Mouse (Mus musculus) midbrain, embryonic 14.5 days (tissue): ENCODE measurements around the gene Noct. TPM values are rescaled to one million over a fixed set of nuclear protein-coding genes. Genes with fewer than 3 reads are reported as not detected.

Experiments
- ATAC-seq: fragments of 200-750 bp; cut with Nextera tagmentation; 2 replicates; pipeline ENCODE4 v1.8.0; 2017; ENCODE audit warnings: moderate number of reproducible peaks, moderate library complexity; ENCODE audit not compliant: low FRiP score, low TSS enrichment
- DNase-seq: peaks from one replicate; pipeline ENCODE4 v3.0.0-alpha.2; 2015
- H3K27ac ChIP-seq: fragments of 300-500 bp; sonication (generic); replicated peaks from 2 replicates; pipeline ENCODE4 v1.5.1; 2014; ENCODE audit warnings: mild to moderate bottlenecking, low read depth, low read length, moderate library complexity
- H3K27me3 ChIP-seq: fragments of 300-500 bp; sonication (generic); 2 replicates; pipeline ENCODE4 v1.6.1; 2014; ENCODE audit warnings: low read length, control low read depth, mixed read lengths; ENCODE audit not compliant: control insufficient read depth, insufficient read depth
- H3K36me3 ChIP-seq: fragments of 300-500 bp; sonication (generic); 2 replicates; pipeline ENCODE4 v1.6.1; 2014; ENCODE audit warnings: low read length, control low read depth; ENCODE audit not compliant: control insufficient read depth, insufficient read depth
- H3K4me1 ChIP-seq: fragments of 300-500 bp; sonication (generic); 2 replicates; pipeline ENCODE4 v1.6.1; 2014; ENCODE audit warnings: mild to moderate bottlenecking, antibody characterized with exemption, low read length, control low read depth; ENCODE audit not compliant: control insufficient read depth, insufficient read depth
- H3K4me2 ChIP-seq: fragments of 300-500 bp; sonication (generic); 2 replicates; pipeline ENCODE4 v1.6.1; 2014; ENCODE audit warnings: mild to moderate bottlenecking, low read length, moderate library complexity
- H3K4me3 ChIP-seq: fragments of 300-500 bp; sonication (generic); replicated peaks from 2 replicates; pipeline ENCODE4 v1.5.1; 2014; ENCODE audit warnings: low read depth, low read length
- H3K9ac ChIP-seq: fragments of 300-500 bp; sonication (generic); replicated peaks from 2 replicates; pipeline ENCODE4 v1.6.1; 2014; ENCODE audit warnings: mild to moderate bottlenecking, low read length, moderate library complexity
- H3K9me3 ChIP-seq: fragments of 300-500 bp; sonication (generic); 2 replicates; pipeline ENCODE4 v1.6.1; 2016; ENCODE audit warnings: low read length, control low read depth, mixed read lengths; ENCODE audit not compliant: control insufficient read depth
- WGBS: fragments of 180-500 bp; shearing (Covaris S2); extraction: QIAGEN DNeasy Blood & Tissue Kit; methylation state at CpG from one replicate; pipeline ENCODE4 v1.1.7; 2014; 5-methylcytosine and 5-hydroxymethylcytosine counted together
- polyA plus RNA-seq: library from polyadenylated mRNA; unstranded; fragments of >200 nt; fragmentation: Nextera tagmentation; extraction: Ambion mirVana; gene quantifications from 2 replicates; pipeline ENCODE4 v1.2.1, GENCODE M21; 2014

Gene Noct
- polyA plus RNA-seq, 1 experiment from 2014 or later, result 31.7 TPM

DNA sequence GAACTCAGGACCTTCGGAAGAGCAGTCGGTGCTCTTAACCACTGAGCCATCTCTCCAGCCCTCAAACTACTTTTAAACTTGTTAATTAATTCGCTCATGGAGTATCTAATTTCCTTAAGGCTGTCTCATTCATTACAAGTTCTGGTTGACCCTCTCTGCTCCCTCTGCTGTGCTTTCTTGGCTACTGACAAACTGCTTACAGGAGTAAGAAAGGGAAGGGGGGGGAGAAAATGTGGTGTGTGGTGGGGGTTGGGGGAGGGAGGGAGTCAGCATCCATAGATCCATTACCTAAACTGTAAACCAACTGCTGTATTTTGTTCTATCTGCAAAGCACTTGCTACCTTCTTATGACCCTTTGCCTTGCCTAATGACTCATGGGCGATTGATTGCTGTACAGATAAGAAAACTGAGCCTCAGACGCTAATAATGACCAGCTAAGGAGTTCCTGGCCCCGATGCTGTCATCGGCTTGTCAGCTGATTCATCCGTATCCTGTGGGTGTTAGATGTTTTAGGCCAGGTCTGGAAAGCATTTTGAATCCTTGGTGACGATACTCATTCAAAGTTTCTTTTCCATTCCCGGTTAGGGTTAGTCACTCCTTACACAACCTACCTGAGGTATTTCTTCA, 1.3 kb upstream of the Noct start:
- no peak overlapping the region for H3K9ac ChIP-seq
- no peak overlapping the region for H3K4me3 ChIP-seq
- H3K4me2 ChIP-seq, result no peak overlapping the region
- H3K36me3 ChIP-seq, result no peaks in the 10 kb centered on the region
- no peaks in the 10 kb centered on the region for H3K9me3 ChIP-seq
- WGBS, result 73% methylated on average over 10 of the region's 10 CpGs
- H3K4me1 ChIP-seq, result peaks cover 15% of the 10 kb centered on the region
- no peak overlapping the region for H3K27ac ChIP-seq
- ATAC-seq (no peak), DNase-seq (no peak)
- H3K27me3 ChIP-seq, result no peaks in the 10 kb centered on the region

DNA sequence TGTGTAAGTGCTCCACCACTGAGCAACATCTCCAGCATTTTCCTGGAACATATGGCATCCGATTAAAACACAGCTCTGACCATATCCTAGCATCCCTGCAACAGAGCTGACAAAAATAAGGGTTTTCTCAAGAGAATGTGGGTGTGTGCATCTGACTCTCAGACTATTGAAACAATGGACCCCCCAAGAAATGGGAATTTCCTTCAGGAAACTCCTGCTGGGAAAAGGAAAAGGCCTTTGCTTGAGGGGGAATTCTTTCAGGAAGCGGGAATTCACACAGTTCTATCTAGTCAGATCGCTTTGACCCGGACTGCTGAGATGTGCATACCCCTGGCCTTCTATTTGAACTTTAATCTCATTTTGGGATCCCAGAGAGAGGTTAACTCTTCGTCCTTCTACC, 691 bp upstream of the Noct start:
- H3K27ac ChIP-seq, result 0 out of 2 replicates have a peak overlapping the region, but pooled peaks have one; percentile 99
- no peaks in the 10 kb centered on the region for H3K36me3 ChIP-seq
- peak overlapping the region; percentile 63 for H3K4me2 ChIP-seq
- H3K4me3 ChIP-seq, result peak overlapping the region; percentile 91
- 19% methylated on average over 5 of the region's 5 CpGs for WGBS
- H3K9me3 ChIP-seq, result no peaks in the 10 kb centered on the region
- H3K9ac ChIP-seq, result no peak overlapping the region
- no peaks in the 10 kb centered on the region for H3K27me3 ChIP-seq
- ATAC-seq (no peak), DNase-seq (no peak)
- peaks cover 15% of the 10 kb centered on the region for H3K4me1 ChIP-seq

DNA sequence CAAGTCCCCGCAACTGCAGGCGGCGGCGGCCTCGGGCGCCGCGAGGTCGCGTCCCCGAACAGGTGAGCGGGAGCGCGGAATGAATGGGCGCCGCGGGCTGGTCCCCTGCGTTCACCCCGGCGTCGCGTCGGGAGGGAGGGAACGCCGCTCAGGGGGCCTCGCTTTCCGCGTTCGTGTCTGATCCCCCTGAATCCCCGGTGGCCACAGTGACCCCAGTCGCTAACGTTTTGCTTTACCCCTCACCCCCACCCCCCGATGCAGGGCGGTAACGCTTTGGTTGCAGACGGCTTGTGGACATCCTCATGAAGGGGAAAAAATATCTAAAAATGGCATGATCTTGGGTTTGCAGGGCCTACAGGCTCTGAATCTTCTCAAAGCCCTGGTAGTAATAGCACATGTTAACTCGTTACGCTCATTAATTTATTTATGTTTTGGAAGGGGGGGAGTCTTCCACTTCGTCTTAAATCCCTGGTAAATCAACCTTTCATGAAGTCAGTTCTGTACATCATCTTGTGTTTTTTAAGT, 1.0 kb downstream of the Noct start:
- Histone ChIP-seq H3K27me3 (no peaks in the 10 kb centered on the region), H3K9ac (peak overlapping the region; percentile 92), H3K36me3 (no peaks in the 10 kb centered on the region), H3K4me2 (peak overlapping the region; percentile 63), H3K27ac (peak overlapping the region; percentile 99), H3K4me1 (peaks cover 15% of the 10 kb centered on the region), H3K4me3 (peak overlapping the region; percentile 91), H3K9me3 (no peaks in the 10 kb centered on the region)
- ATAC-seq, result peak; percentile 26
- no peak for DNase-seq
- WGBS, result under 1% methylated on average over 39 of the region's 39 CpGs

DNA sequence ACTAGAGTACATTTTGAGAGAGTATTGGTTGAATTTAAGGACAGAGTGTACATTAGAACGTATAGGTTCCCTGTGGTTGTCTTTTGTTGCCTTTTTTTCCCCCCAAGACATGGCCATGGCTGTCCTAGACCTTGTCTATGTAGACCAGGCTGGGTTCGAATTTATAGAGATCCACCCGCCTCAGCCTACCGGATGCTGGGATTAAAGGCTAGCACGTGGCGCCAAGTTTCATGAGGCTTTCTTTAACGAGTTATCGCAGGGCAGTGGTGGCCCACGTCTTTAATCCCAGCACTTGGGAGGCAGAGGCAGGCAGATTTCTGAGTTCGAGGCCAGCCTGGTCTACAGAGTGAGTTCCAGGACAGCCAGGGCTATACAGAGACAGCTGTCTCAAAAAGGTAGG, 1.7 kb downstream of the Noct start:
- Histone ChIP-seq H3K9me3 (no peaks in the 10 kb centered on the region), H3K4me2 (peak overlapping the region; percentile 63), H3K4me1 (peaks cover 15% of the 10 kb centered on the region), H3K27me3 (no peaks in the 10 kb centered on the region), H3K27ac (no peak overlapping the region), H3K9ac (0 out of 2 replicates have a peak overlapping the region, but pooled peaks have one; percentile 92), H3K4me3 (peak overlapping the region; percentile 91), H3K36me3 (no peaks in the 10 kb centered on the region)
- 96% methylated on average over 10 of the region's 10 CpGs for WGBS
- DNase-seq (no peak), ATAC-seq (no peak)

DNA sequence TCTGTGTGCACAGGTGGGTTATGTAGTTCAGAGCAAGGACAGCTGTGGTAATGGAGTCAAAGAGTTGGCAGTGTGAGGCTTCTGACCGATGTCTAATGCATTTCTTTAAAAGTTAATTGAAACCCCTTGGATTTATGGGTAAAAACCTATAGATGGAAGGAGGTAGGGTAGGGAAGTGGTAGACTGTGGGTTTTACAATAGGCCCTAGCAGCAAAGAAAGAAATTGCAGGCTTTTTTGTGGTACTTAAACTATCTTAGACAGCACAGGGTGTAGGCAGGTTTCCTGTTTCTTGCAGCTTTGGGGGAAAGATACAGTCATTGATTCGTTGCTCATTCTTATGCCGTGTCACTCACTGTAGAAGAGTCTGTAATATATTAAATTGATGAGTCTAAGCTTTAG, 2.4 kb downstream of the Noct start:
- peak overlapping the region; percentile 63; the same call in 1 of the 2 replicates for H3K4me2 ChIP-seq
- 97% methylated on average over 3 of the region's 3 CpGs for WGBS
- H3K4me1 ChIP-seq, result peaks cover 15% of the 10 kb centered on the region
- H3K27me3 ChIP-seq, result no peaks in the 10 kb centered on the region
- H3K9ac ChIP-seq, result no peak overlapping the region
- no peak overlapping the region for H3K4me3 ChIP-seq
- no peak for DNase-seq
- H3K27ac ChIP-seq, result no peak overlapping the region
- H3K36me3 ChIP-seq, result no peaks in the 10 kb centered on the region
- no peaks in the 10 kb centered on the region for H3K9me3 ChIP-seq
- ATAC-seq, result no peak

DNA sequence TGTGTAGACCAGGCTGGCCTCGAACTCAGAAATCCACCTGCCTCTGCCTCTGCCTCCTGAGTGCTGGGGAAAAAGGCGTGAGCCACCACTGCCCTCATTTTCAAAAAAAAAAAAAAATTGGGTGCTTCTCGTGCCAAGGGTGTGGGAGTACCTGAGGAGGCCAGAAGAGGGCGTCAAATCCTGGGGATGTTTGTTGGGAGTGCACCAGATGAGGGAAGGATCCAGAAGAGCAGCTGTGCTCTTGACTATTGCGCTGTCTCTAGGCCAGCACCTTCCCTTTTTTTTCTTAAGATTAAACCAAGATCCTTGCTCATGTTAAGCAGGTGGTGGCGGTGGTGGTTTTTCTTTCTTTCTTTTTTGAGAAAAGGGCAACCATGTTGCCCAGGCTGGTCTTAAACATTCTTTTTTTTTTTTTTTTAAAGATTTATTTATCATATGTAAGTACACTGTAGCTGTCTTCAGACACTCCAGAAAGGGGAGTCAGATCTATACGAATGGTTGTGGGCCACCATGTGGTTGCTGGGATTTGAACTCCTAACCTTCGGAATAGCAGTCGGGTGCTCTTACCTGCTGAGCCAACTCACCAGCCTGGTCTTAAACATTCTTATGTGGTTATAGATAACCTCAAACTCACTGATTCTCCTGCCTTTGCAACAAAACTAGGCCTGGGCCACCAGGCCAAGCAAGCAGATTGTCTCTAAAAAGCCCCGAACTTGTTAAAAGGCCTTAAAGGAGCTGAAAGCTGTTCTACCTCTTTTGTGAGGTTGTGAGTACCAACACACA, 4.0 kb downstream of the Noct start:
- WGBS, result 82% methylated on average over 10 of the region's 10 CpGs
- Histone ChIP-seq H3K9me3 (no peaks in the 10 kb centered on the region), H3K27me3 (no peaks in the 10 kb centered on the region), H3K27ac (no peak overlapping the region), H3K4me2 (no peak overlapping the region), H3K36me3 (no peaks in the 10 kb centered on the region), H3K9ac (no peak overlapping the region), H3K4me3 (no peak overlapping the region), H3K4me1 (peaks cover 15% of the 10 kb centered on the region)
- ATAC-seq, result no peak
- DNase-seq, result peak; percentile 37

DNA sequence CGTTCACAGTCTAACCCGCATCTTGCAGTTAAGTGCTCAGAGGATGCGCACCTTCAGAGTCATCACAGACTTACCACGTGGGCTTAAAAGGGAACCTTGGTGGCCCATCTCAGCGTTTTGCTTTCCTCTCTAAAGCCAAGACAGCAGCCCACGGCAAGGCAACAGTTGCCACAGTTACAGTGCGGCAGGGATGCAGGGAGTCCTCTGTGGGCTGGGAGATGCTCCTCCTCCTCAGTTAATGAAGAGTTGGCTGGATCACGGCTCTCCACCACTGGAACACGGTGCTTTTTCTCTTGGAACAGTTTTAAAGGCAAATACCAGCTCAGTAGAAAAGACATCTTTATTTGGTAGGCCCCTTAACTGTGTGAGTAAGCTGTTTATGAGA, 4.6 kb downstream of the Noct start:
- Histone ChIP-seq H3K4me2 (no peak overlapping the region), H3K27ac (no peak overlapping the region), H3K36me3 (no peaks in the 10 kb centered on the region), H3K9me3 (no peaks in the 10 kb centered on the region), H3K9ac (no peak overlapping the region), H3K4me1 (peaks cover 14% of the 10 kb centered on the region), H3K27me3 (no peaks in the 10 kb centered on the region), H3K4me3 (no peak overlapping the region)
- ATAC-seq (no peak), DNase-seq (no peak)
- WGBS, result 82% methylated on average over 9 of the region's 9 CpGs

DNA sequence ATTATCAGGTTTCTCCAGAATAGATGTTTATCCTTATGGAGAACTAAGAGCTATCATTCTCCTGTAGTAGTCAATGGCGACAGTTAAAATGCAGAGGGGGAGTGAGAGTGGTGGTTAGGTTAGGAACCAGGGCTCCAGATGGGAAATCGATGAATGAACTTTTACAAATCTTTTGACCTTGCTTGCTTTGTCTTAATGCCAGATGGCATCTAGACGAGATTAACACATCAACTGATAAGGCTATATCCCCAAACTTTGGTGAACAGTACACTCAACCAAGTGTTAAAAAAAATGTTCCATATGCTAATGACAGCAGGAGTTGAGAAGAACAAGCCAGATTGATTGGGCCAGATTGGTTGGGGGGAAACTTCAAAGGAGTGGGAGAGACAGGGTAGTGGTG, 5.0 kb downstream of the Noct start:
- Histone ChIP-seq H3K9ac (no peak overlapping the region), H3K4me3 (no peak overlapping the region), H3K27ac (no peak overlapping the region), H3K9me3 (no peaks in the 10 kb centered on the region), H3K36me3 (no peaks in the 10 kb centered on the region), H3K4me2 (no peak overlapping the region), H3K27me3 (no peaks in the 10 kb centered on the region), H3K4me1 (peaks cover 12% of the 10 kb centered on the region)
- DNase-seq (no peak), ATAC-seq (no peak)
- WGBS, result 89% methylated on average over 3 of the region's 3 CpGs
